Mouse (Mus musculus): Measurements from ENCODE around the gene Spo11. TPM values are rescaled to one million over a fixed set of nuclear protein-coding genes. Genes with fewer than 3 reads are reported as not detected.

Spo11 gene
- total RNA-seq, 1 experiment from 2014 or later, result 0.05 TPM

- ATAC-seq (replicated peaks; ENCODE audit: low read depth, poor library complexity, severe bottlenecking), result no peak
Measured at GRCm38 (mm10) chr2:173027169-173027823, 49.8 kb downstream of the Spo11 start.

GRCm38 (mm10) chr2:173027824-173028495 lies 50.5 kb downstream of the Spo11 start:
- ATAC-seq (replicated peaks; ENCODE audit: low read depth, poor library complexity, severe bottlenecking), result no peak

- 0 out of 2 replicates have a peak, but pooled peaks have one; percentile 5 for ATAC-seq (replicated peaks; ENCODE audit: low read depth, poor library complexity, severe bottlenecking)
Measured at GRCm38 (mm10) chr2:173028508-173029031, 51.1 kb downstream of the Spo11 start.

GRCm38 (mm10) chr2:173030591-173031338 lies 53.3 kb downstream of the Spo11 start:
- ATAC-seq (replicated peaks; ENCODE audit: low read depth, poor library complexity, severe bottlenecking), result no peak

GRCm38 (mm10) chr2:173033531-173033930 lies 56.0 kb downstream of the Spo11 start:
- no peak for ATAC-seq (replicated peaks; ENCODE audit: low read depth, poor library complexity, severe bottlenecking)

- peak; percentile 48 for ATAC-seq (replicated peaks; ENCODE audit: low read depth, poor library complexity, severe bottlenecking)
Measured at GRCm38 (mm10) chr2:173034998-173035397, 57.5 kb downstream of the Spo11 start.

- ATAC-seq (replicated peaks; ENCODE audit: low read depth, poor library complexity, severe bottlenecking), result no peak
Measured at GRCm38 (mm10) chr2:173035653-173036052, 58.2 kb downstream of the Spo11 start.

- ATAC-seq (replicated peaks; ENCODE audit: low read depth, poor library complexity, severe bottlenecking), result no peak
Measured at GRCm38 (mm10) chr2:173036055-173036454, 58.6 kb downstream of the Spo11 start.

GRCm38 (mm10) chr2:173036611-173037010 lies 59.1 kb downstream of the Spo11 start:
- peak; percentile 23 for ATAC-seq (replicated peaks; ENCODE audit: low read depth, poor library complexity, severe bottlenecking)

GRCm38 (mm10) chr2:173037347-173037746 lies 59.8 kb downstream of the Spo11 start:
- ATAC-seq (replicated peaks; ENCODE audit: low read depth, poor library complexity, severe bottlenecking), result no peak

GRCm38 (mm10) chr2:173037827-173038607 lies 60.5 kb downstream of the Spo11 start:
- peak; percentile 30 for ATAC-seq (replicated peaks; ENCODE audit: low read depth, poor library complexity, severe bottlenecking)

- no peak for ATAC-seq (replicated peaks; ENCODE audit: low read depth, poor library complexity, severe bottlenecking)
Measured at GRCm38 (mm10) chr2:173039041-173039440, 61.5 kb downstream of the Spo11 start.

- ATAC-seq (replicated peaks; ENCODE audit: low read depth, poor library complexity, severe bottlenecking), result peak; percentile 9; the same call in 1 of the 2 replicates
Measured at GRCm38 (mm10) chr2:173040803-173041202, 63.3 kb downstream of the Spo11 start.

- ATAC-seq (replicated peaks; ENCODE audit: low read depth, poor library complexity, severe bottlenecking), result no peak
Measured at GRCm38 (mm10) chr2:173041242-173041641, 63.7 kb downstream of the Spo11 start.

- ATAC-seq (replicated peaks; ENCODE audit: low read depth, poor library complexity, severe bottlenecking), result no peak
Measured at GRCm38 (mm10) chr2:173041893-173042292, 64.4 kb downstream of the Spo11 start.

- ATAC-seq (replicated peaks; ENCODE audit: low read depth, poor library complexity, severe bottlenecking), result no peak
Measured at GRCm38 (mm10) chr2:173042504-173043162, 65.1 kb downstream of the Spo11 start.
